Mouse (Mus musculus): Measurements from ENCODE around the gene Man1c1.

Man1c1 gene

GRCm38 (mm10) chr4:134638111-134638550 is 66.0 kb downstream of the Man1c1 start:
- DNase-seq (ENCODE audit: low read depth, low spot score) = no peak

- no peak for DNase-seq (ENCODE audit: low read depth, low spot score)
Observed at GRCm38 (mm10) chr4:134636406-134636805, 67.7 kb downstream of the Man1c1 start.

GRCm38 (mm10) chr4:134634001-134634400 is 70.1 kb downstream of the Man1c1 start:
- DNase-seq (ENCODE audit: low read depth, low spot score) = no peak

- DNase-seq (ENCODE audit: low read depth, low spot score) = no peak
Observed at GRCm38 (mm10) chr4:134632131-134632711, 71.9 kb downstream of the Man1c1 start.

GRCm38 (mm10) chr4:134631471-134632130 is 72.5 kb downstream of the Man1c1 start:
- no peak for DNase-seq (ENCODE audit: low read depth, low spot score)

GRCm38 (mm10) chr4:134628575-134629384 is 75.3 kb downstream of the Man1c1 start:
- DNase-seq (ENCODE audit: low read depth, low spot score) = no peak

GRCm38 (mm10) chr4:134628058-134628457 is 76.0 kb downstream of the Man1c1 start:
- DNase-seq (ENCODE audit: low read depth, low spot score) = no peak

GRCm38 (mm10) chr4:134626883-134627282 is 77.2 kb downstream of the Man1c1 start:
- no peak for DNase-seq (ENCODE audit: low read depth, low spot score)

- DNase-seq (ENCODE audit: low read depth, low spot score) = no peak
Observed at GRCm38 (mm10) chr4:134626350-134626749, 77.7 kb downstream of the Man1c1 start.

- no peak for DNase-seq (ENCODE audit: low read depth, low spot score)
Observed at GRCm38 (mm10) chr4:134624109-134624862, 79.8 kb downstream of the Man1c1 start.

- no peak for DNase-seq (ENCODE audit: low read depth, low spot score)
Observed at GRCm38 (mm10) chr4:134621695-134622094, 82.4 kb downstream of the Man1c1 start.

GRCm38 (mm10) chr4:134620246-134620645 is 83.8 kb downstream of the Man1c1 start:
- no peak for DNase-seq (ENCODE audit: low read depth, low spot score)

- no peak for DNase-seq (ENCODE audit: low read depth, low spot score)
Observed at GRCm38 (mm10) chr4:134619489-134619870, 84.6 kb downstream of the Man1c1 start.

- DNase-seq (ENCODE audit: low read depth, low spot score) = no peak
Observed at GRCm38 (mm10) chr4:134618810-134619488, 85.1 kb downstream of the Man1c1 start.

GRCm38 (mm10) chr4:134617779-134618178 is 86.3 kb downstream of the Man1c1 start:
- no peak for DNase-seq (ENCODE audit: low read depth, low spot score)

- no peak for DNase-seq (ENCODE audit: low read depth, low spot score)
Observed at GRCm38 (mm10) chr4:134615929-134616625, 88.0 kb downstream of the Man1c1 start.

- no peak for DNase-seq (ENCODE audit: low read depth, low spot score)
Observed at GRCm38 (mm10) chr4:134612070-134612667, 91.9 kb downstream of the Man1c1 start.

- no peak for DNase-seq (ENCODE audit: low read depth, low spot score)
Observed at GRCm38 (mm10) chr4:134610616-134611015, 93.5 kb downstream of the Man1c1 start.

GRCm38 (mm10) chr4:134607679-134608078 is 96.4 kb downstream of the Man1c1 start:
- no peak for DNase-seq (ENCODE audit: low read depth, low spot score)

GRCm38 (mm10) chr4:134606054-134606453 is 98.0 kb downstream of the Man1c1 start:
- peak; percentile 47 for DNase-seq (ENCODE audit: low read depth, low spot score)

All from brain, embryonic 18.5 days (tissue).